Mouse (Mus musculus): ENCODE data around the gene Ermn.

Ermn gene

GRCm38 (mm10) chr2:58052821-58053581 is at the start of gene Ermn:
Ermn (minus strand) TSS chr2:58052864.
- in situ Hi-C loops (cut with MboI, MseI): loop anchor here (10.0 kb wide), 2 partner anchors 82 to 132 kb away; no protein-coding TSS in a partner anchor

DNA sequence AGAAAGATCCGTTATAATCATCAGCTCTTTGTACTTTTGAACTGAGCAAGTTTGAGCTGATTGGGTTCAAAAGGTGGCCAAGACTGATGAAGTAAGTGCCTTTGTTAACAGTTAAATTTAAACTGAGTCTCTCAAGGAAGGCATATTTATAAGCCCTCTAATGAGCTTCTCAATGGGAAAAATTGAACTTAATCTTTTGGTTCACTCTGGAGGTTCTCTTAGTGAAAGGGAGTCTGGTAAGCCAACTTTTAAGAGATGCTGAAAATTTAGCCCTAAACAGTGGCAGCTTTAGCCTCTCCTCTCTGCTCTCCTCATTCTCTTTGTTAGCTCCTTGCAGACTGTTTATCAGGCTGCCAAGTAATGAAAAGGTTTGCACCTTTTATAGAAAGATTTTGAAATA is 42.2 kb upstream of the Ermn start:
- in situ Hi-C loops (cut with MboI, MseI): no loop called here

GRCm38 (mm10) chr2:58086420-58086819 is 33.8 kb upstream of the Ermn start:
- in situ Hi-C loops (cut with MboI, MseI): no loop called here

GRCm38 (mm10) chr2:58079849-58080248 is 27.2 kb upstream of the Ermn start:
- in situ Hi-C loops (cut with MboI, MseI): no loop called here

GRCm38 (mm10) chr2:58055383-58055782 is 2.7 kb upstream of the Ermn start:
- in situ Hi-C loops (cut with MboI, MseI): loop anchor here (10.0 kb wide), 2 partner anchors 79 to 129 kb away; no protein-coding TSS in a partner anchor

DNA sequence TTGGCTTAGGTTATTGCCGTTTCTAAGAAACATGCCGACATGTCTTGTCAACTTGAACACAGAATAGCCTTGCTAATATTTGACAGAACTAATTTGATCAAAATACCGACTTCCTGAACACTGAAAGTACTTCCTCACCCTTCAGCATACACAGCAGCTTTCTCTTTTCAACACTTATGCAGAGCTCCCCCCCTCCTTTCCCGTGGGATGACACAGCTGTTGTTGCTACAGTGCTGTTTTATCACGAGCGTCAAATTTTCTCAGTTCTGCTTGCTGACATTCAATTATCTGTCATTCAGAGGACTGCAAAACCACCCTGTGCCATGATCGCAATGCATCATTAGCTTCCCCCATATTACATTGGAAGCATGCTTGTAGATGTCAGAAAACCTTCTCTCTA is 10.8 kb downstream of the Ermn start:
- in situ Hi-C loops (cut with MboI, MseI): loop anchor here (25.0 kb wide), 1 partner anchor 270 kb away; no protein-coding TSS in a partner anchor

DNA sequence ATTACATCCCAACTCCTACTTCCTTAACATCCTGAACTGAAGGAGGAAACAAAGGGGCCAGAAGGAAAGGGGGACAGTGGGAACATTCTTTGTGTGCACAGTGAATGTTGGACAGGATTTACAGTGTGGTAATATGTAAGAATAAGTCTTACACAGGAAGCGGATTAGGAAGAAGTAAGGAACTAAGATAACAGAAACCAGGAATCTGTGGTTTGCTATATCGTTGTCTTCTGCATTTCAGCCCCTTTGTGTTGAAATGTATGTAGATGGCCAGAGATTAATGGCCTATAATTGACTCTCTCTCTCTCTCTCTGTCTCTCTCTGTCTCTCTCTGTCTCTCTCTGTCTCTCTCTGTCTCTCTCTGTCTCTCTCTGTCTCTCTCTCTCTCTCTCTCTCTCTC is 15.7 kb downstream of the Ermn start:
- in situ Hi-C loops (cut with MboI, MseI): loop anchor here (25.0 kb wide), 1 partner anchor 275 kb away; no protein-coding TSS in a partner anchor

- in situ Hi-C loops (cut with MboI, MseI): loop anchor here (25.0 kb wide), 1 partner anchor 277 kb away; no protein-coding TSS in a partner anchor
These were observed 17.0 kb downstream of the Ermn start for GRCm38 (mm10) chr2:58035635-58036034.

DNA sequence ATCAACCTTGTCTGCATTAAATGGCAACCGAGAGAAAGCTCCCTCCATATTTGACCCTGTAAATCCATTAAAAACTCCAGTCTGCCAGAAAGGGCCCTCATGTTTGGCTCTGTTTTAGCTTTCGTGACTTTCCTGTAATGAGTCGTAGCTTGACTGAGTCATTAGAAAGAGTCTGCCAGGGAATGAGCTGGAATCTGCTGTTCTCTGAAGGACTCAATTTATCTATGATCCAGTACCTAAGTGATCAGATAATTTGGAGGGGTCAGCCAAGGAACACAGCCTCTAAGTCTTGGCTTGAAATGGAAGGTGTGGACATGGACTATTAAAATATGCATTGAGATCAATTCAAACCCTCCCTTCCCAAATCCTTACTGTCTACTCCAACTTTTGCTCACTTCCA is 21.2 kb downstream of the Ermn start:
- in situ Hi-C loops (cut with MboI, MseI): loop anchor here (5.0 to 25.0 kb wide), 3 partner anchors 281 to 631 kb away; no protein-coding TSS in a partner anchor

DNA sequence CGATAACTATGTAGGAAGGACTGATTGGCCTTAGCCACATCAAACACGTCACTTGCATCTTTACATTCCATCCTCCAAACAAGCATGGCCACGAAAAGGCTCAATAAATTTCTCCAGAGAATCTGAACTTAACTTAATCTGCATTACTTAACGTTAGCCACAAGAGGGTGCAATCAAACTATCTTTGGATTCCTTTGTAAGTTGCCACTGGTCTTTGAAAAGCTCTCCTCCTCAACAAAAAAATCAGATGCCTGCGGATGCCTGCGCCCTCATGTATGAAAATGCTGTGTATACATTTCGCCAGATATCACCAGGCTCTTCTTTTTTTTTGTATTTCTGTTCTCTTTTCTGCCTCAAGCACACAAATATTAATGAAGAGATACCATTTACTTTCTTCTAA is 23.3 kb downstream of the Ermn start:
- in situ Hi-C loops (cut with MboI, MseI): loop anchor here (25.0 kb wide), 1 partner anchor 283 kb away; no protein-coding TSS in a partner anchor

DNA sequence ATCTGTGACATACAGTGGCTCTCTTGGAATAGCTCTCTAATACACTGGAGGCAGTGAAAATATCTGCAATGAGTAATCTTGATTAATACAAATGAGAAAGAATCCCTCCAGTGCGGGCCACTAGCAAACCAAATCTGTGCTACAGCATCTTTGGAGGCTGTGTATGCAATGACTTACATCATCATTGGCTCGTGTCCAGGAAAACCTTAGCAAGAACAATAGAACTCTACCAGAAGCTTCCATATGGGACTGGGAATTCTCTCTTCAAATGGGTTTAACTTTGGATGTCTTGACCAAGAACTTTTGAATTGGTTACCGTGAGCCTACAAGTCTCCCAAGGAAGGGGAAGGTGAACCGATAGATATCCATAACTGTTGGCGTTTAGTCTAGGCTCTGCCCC is 25.9 kb downstream of the Ermn start:
- in situ Hi-C loops (cut with MboI, MseI): loop anchor here (25.0 kb wide), 1 partner anchor 286 kb away; no protein-coding TSS in a partner anchor

- in situ Hi-C loops (cut with MboI, MseI): no loop called here
These were observed 29.1 kb downstream of the Ermn start for GRCm38 (mm10) chr2:58023556-58023955.

- in situ Hi-C loops (cut with MboI, MseI): no loop called here
These were observed 45.6 kb downstream of the Ermn start for GRCm38 (mm10) chr2:58007081-58007480.

- in situ Hi-C loops (cut with MboI, MseI): no loop called here
These were observed 51.2 kb downstream of the Ermn start for GRCm38 (mm10) chr2:58001497-58001896.

GRCm38 (mm10) chr2:57997752-57998430 is 54.8 kb downstream of the Ermn start, which contains the start of gene Galnt5:
Galnt5 (plus strand) TSS chr2:57997884.
- in situ Hi-C loops (cut with MboI, MseI): no loop called here
